Mouse (Mus musculus): ENCODE results near the gene Otud5.

Gene Otud5

GRCm38 (mm10) chrX:7841163-7842162 lies at the start of gene Otud5:
Gene Otud5, plus strand, starts transcription at chrX:7841364.
- in situ Hi-C loops (cut with MboI; ENCODE audit: unreplicated experiment in 2 of 2) = no loop called here

GRCm38 (mm10) chrX:7793361-7793760 lies 47.8 kb upstream of the Otud5 start:
- in situ Hi-C loops (cut with MboI; ENCODE audit: unreplicated experiment in 2 of 2) = loop anchor here (5.0 to 25.0 kb wide), 3 partner anchors 46 to 1531 kb away; no protein-coding TSS in a partner anchor

- in situ Hi-C loops (cut with MboI; ENCODE audit: unreplicated experiment in 2 of 2) = loop anchor here (10.0 to 25.0 kb wide), 2 partner anchors 50 to 1533 kb away; no protein-coding TSS in a partner anchor
Observed at GRCm38 (mm10) chrX:7795016-7795415, 46.1 kb upstream of the Otud5 start.

GRCm38 (mm10) chrX:7797327-7797726 lies 43.8 kb upstream of the Otud5 start:
- in situ Hi-C loops (cut with MboI; ENCODE audit: unreplicated experiment in 2 of 2) = loop anchor here (10.0 to 25.0 kb wide), 2 partner anchors 53 to 1535 kb away; no protein-coding TSS in a partner anchor

- in situ Hi-C loops (cut with MboI; ENCODE audit: unreplicated experiment in 2 of 2) = loop anchor here (25.0 kb wide), 1 partner anchor 210 kb away; the partner anchor contains the start of gene Glod5 (in 2 of the 2)
Observed at GRCm38 (mm10) chrX:7802157-7802556, 39.0 kb upstream of the Otud5 start.

GRCm38 (mm10) chrX:7815016-7815415 lies 26.1 kb upstream of the Otud5 start:
- in situ Hi-C loops (cut with MboI; ENCODE audit: unreplicated experiment in 2 of 2) = loop anchor here (25.0 kb wide), 1 partner anchor 197 kb away; the partner anchor contains the start of gene Glod5 (in 2 of the 2)

- in situ Hi-C loops (cut with MboI; ENCODE audit: unreplicated experiment in 2 of 2) = loop anchor here (25.0 kb wide), 1 partner anchor 190 kb away; the partner anchor contains the start of gene Glod5 (in 2 of the 2)
Observed at GRCm38 (mm10) chrX:7821865-7822779, 19.0 kb upstream of the Otud5 start, which contains the start of gene Kcnd1. Gene Kcnd1, plus strand, starts transcription at chrX:7822289.

GRCm38 (mm10) chrX:7837146-7837545 lies 4.0 kb upstream of the Otud5 start:
- in situ Hi-C loops (cut with MboI; ENCODE audit: unreplicated experiment in 2 of 2) = no loop called here

- in situ Hi-C loops (cut with MboI; ENCODE audit: unreplicated experiment in 2 of 2) = no loop called here
Observed at GRCm38 (mm10) chrX:7840842-7841162, 362 bp upstream of the Otud5 start.

GRCm38 (mm10) chrX:7842318-7842717 lies 1.2 kb downstream of the Otud5 start:
- in situ Hi-C loops (cut with MboI; ENCODE audit: unreplicated experiment in 2 of 2) = no loop called here

- in situ Hi-C loops (cut with MboI; ENCODE audit: unreplicated experiment in 2 of 2) = no loop called here
Observed at GRCm38 (mm10) chrX:7847845-7848244, 6.7 kb downstream of the Otud5 start.

GRCm38 (mm10) chrX:7854578-7854977 lies 13.4 kb downstream of the Otud5 start:
- in situ Hi-C loops (cut with MboI; ENCODE audit: unreplicated experiment in 2 of 2) = loop anchor here in 1 of 2 experiments (10.0 kb wide), 1 partner anchor 160 kb away; the partner anchor contains the start of gene Glod5

- in situ Hi-C loops (cut with MboI; ENCODE audit: unreplicated experiment in 2 of 2) = loop anchor here in 1 of 2 experiments (10.0 kb wide), 1 partner anchor 156 kb away; the partner anchor contains the start of gene Glod5
Observed at GRCm38 (mm10) chrX:7859191-7859753, 18.1 kb downstream of the Otud5 start.

- in situ Hi-C loops (cut with MboI; ENCODE audit: unreplicated experiment in 2 of 2) = no loop called here
Observed at GRCm38 (mm10) chrX:7863181-7863580, 22.0 kb downstream of the Otud5 start.

- in situ Hi-C loops (cut with MboI; ENCODE audit: unreplicated experiment in 2 of 2) = no loop called here
Observed at GRCm38 (mm10) chrX:7864551-7864950, 23.4 kb downstream of the Otud5 start.

GRCm38 (mm10) chrX:7865343-7865742 lies 24.2 kb downstream of the Otud5 start:
- in situ Hi-C loops (cut with MboI; ENCODE audit: unreplicated experiment in 2 of 2) = no loop called here

- in situ Hi-C loops (cut with MboI; ENCODE audit: unreplicated experiment in 2 of 2) = no loop called here
Observed at GRCm38 (mm10) chrX:7865786-7866185, 24.6 kb downstream of the Otud5 start.

- in situ Hi-C loops (cut with MboI; ENCODE audit: unreplicated experiment in 2 of 2) = no loop called here
Observed at GRCm38 (mm10) chrX:7867141-7867540, 26.0 kb downstream of the Otud5 start.

- in situ Hi-C loops (cut with MboI; ENCODE audit: unreplicated experiment in 2 of 2) = no loop called here
Observed at GRCm38 (mm10) chrX:7868506-7868905, 27.3 kb downstream of the Otud5 start.

- in situ Hi-C loops (cut with MboI; ENCODE audit: unreplicated experiment in 2 of 2) = no loop called here
Observed at GRCm38 (mm10) chrX:7869826-7870225, 28.7 kb downstream of the Otud5 start.

All from v-Abl transformed pro-B cells (cell line).